Mouse (Mus musculus) testis, postnatal 10 days (tissue): ENCODE results near the gene Faim2.

Experiments
- DNase-seq: peaks from one replicate; pipeline ENCODE4 v3.0.0; 2021; ENCODE audit warnings: low spot score

Gene Faim2

DNA sequence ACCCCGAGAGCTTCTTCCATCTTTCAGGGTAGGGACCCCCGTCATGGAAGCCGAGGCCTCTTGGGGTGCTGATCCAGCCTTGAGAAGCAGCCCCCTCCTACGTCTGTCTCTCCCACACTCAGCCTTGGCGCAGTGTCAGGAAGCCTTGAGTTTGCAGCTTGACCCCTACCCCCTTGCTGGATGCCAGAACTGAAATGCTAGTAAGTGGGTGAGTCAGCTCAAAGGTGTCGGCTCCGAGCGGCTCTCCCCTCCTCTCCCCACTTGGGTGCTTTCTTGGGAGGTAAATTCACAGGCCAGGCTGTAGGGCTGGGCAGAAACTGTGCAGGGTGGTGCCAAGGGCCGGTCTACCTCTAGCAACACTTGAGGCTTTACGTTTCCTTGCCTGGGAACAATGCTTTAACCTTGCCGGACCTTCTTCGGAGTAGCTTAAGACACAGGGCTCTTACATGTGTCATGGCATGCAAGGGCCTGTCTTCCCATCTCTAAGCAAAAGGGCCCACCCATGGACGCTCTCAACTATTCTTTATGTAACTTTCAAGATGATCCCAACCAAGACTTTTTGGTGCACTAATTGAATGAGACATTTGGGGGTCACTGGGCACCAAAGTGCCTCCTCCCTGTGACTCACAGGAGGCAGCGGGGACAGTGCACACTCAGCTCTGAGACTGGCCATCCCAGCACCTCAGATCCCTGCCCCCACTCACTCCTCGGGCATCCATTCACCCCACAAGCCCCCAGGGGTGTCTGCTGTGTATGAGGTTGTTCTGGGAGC, 22.5 kb downstream of the Faim2 start:
- peak; percentile 74 for DNase-seq

GRCm38 (mm10) chr15:99503256-99503655, 24.7 kb downstream of the Faim2 start:
- no peak for DNase-seq

DNA sequence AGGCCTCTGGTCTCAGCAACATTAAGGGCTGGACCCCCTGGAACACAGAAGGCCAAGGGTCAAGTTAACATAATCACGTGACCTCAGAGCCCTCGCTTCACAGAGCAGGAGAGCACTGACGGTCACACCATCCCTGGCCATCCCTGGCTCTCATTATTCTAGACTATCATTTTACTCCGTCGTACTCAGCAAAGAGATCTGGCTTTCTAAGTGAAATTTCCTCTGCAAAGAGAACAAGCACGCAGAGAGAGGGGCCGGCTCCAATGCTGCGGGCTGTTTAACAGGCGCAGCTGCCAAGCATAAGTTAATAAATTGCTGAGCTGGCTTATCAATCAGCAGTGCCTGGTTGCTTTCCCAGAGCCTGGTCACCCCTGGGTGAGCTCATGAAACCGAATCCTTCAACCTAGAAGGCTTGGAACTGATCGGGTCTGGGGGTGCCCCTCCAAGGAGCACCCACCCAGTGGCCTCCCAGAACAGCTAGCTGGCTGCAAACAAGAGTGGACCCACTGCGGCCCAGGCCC, 25.6 kb downstream of the Faim2 start:
- no peak for DNase-seq

DNA sequence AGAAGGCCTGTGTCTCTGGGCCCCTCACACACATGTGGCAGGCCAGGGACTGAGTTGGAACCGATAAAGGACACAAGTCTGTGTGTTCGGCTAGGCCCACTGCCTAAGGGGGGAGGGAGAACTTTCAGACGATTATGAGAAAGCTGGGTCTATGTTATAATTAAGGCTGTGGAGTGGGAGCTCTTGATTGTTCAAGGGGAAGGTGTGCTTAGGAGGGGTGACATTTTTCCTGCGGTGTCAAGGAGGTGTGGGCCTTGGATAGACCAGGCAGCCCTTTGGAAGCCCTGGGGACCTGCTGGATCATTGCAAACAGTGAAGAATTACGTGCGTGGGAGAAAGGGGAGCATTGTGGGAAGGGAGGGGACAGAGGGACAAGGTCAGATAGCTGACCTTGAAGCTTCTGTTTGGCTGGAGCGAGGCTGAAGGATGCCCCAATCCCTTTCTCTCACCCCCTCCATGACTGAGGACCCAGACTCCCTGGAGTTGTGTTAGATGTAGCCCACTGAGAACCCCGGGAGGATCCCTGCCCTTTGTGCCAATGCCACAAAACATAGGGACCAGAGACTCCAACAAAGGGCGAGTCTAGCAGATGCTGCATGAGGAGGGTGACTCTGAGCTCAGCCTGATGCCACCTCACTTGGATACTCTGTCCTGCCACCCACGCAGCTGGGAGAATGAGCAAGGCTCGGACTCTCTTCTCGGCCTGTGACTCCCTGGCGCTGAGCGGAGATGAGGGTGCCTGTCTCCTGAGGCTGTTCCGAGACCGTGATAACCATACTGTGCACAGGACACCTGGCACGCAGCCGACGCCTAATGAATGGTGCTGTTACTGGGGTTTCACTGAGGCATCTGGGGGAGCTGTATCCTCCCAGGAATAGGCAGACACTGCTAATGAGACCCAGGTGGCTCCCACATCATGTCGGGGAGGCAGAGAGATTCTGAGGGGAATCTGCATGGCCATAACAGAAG, 26.4 kb downstream of the Faim2 start:
- DNase-seq, result peak; percentile 87

DNA sequence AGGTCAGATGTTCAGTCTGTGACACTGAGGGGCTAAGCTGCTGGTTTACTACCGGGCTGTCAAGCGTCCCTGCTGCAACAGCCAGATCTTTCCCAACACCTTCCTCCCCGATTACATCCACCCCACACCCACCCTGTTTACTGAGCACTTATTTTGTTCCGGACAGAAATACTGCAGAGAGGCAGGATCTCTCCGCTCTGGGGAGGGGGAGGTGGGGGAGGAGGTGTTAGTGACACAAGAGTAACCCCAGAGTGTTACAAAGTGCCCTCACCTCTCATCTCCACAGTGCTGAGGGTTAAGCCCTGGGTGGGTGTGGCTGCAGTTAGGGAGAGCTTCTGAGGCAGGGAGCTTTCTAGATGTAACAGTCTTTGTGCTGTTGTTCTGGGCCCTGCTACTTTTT, 27.6 kb downstream of the Faim2 start:
- DNase-seq, result no peak

- no peak for DNase-seq
Measured at GRCm38 (mm10) chr15:99499726-99500125, 28.2 kb downstream of the Faim2 start.

DNA sequence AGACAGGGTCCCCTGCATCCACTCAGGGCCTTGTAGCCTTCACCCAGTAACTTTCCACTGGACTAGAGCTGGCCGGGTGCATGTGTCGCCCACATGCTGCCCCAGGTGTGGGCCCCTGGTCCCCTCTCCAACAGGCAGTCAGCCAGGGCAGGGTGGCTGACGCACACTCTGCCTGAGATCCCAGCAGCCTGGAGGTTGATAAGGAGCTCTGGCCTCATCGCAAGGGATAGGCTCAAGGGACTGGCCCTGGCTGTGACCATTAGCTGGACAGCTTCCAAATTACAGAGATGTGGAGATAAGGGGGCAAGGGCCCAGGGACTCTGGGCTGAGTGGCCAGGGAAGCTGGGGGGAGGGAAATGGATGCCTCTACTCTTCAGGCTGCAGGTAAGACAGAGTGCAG, 29.2 kb downstream of the Faim2 start:
- DNase-seq, result no peak

- no peak for DNase-seq
Measured at GRCm38 (mm10) chr15:99498356-99498755, 29.6 kb downstream of the Faim2 start.

DNA sequence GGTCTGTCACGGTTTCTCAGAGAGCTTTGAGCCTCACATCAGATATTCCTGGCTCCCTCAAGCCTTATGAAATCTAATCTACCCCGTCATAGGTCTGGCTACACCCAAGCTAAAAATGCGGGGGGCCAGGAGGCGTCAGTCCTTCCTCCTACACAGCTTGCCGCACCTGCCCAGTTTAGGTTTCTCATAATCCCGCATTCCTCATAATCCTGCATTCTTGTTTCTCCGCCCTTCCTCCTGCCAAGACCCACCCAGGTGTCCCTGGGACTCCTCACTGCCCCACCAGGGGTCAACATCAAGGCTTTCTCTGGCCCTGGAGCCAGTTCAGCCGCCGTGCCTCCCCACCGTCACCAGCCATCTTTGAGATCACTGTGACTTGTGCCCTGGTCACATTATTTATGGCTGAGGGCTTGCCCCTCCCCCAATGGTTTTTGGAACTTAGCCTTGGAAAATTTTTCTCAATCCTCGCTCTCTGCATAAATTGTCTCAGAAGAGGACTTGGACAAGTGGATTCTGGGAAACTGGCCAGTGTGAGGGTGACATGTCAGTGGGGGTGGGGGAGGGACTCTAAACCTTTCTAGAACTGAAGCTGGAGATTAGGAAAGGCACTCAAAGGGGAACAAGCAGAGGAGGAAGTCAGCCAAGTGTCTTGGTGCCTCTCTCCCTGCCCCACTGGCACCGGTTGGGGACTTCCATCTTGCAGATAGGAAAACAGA, 30.3 kb downstream of the Faim2 start:
- DNase-seq, result peak; percentile 71

- DNase-seq, result peak; percentile 67
Measured at GRCm38 (mm10) chr15:99497061-99497460, 30.9 kb downstream of the Faim2 start.

DNA sequence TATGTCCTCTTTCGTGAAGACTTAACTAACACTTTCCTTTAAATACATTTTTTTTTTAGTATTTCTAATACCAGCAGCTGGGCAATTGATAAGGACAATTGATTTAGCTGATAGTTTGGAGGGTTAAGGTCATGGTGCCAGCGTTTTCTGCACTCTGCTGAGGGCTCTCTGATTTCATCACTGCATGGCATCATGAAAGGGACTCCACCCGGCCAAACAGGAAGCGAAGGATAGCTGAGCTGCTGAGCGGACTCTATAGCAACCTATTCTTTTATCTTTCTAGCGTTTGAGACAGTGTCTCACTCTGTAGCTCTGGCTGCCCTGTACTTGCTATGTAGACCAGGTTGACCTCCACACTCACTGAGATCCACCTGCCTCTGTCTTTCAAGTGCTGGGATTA, 43.2 kb downstream of the Faim2 start:
- DNase-seq, result no peak

- no peak for DNase-seq
Measured at GRCm38 (mm10) chr15:99475814-99476213, 52.2 kb downstream of the Faim2 start.

- peak; percentile 93 for DNase-seq
Measured at GRCm38 (mm10) chr15:99474576-99474926, 53.4 kb downstream of the Faim2 start, which contains the start of gene Bcdin3d. TSS of gene Bcdin3d (minus strand) at chr15:99474730.

DNA sequence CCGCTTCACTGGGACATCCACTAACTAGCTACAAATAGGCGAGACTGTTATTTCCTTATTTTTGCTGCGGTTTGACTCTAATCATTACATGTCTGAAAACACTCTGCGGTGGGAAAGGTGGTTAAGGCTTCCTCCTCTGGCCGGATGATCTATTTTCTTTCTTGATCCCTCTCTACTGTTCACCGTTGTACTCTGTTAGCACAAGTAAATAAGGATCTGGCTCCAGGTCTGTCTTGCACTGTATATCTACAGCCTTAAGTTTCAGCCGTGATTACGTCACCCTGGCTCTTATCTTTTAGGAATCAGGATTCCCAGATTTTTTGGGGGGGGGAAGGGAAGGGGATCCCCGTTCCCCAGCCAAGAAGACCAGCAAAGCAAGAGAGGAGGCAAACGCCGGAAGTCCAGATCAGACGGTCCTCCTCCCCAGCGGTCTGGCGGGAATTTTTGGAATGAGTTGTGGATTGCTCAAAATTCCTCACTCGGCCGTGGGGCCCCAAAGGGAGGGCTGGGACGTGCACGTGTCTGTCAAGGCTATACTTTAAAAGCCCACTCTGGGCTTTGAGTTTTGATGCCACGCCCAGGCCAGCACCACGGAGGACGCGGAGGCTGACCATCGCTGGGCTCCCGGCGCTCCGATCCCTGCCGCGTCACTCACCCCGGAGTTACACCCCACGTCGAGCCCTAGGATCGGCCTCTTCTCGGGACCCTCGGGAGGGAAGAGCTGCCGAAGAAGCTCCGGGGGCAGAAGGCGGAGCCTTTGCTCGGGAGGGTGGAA, 54.0 kb downstream of the Faim2 start:
- peak; percentile 74 for DNase-seq

- DNase-seq, result no peak
Measured at GRCm38 (mm10) chr15:99472972-99473371, 55.0 kb downstream of the Faim2 start.

- no peak for DNase-seq
Measured at GRCm38 (mm10) chr15:99471677-99472063, 56.3 kb downstream of the Faim2 start.

DNA sequence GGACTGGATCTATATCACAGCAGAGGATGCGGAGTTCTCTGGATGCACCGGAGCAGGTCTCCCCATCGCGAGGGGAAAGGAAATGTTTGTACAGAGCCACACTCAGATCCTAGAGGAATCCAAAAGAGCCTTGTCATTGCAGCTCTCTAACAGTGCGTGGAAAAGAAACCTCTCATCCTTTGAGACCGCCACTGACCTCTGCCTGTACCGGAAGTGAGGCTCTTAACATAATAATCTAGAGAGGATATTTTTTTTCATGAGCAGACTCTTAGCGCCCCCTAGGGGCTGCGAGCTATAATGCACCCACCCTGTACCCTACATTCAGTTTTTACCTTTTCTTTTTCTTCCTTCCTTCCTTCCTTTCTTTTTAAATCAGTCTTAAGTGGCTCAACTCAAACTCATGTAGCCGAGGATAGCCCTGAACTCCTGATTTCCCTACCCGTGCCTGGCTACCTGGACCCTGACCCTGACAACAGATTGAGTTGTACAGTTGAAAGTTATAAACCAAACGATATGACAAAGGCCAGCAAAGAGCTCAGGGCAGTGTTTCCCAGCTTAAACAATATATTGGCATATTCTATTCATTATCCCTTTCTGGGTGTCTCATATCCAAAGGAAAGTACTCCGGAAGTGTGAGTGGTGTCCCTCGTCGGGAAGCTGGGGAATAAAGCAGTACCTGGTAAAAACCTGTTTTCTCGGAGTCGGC, 56.8 kb downstream of the Faim2 start:
- peak; percentile 78 for DNase-seq

- no peak for DNase-seq
Measured at GRCm38 (mm10) chr15:99470224-99470761, 57.7 kb downstream of the Faim2 start.

DNA sequence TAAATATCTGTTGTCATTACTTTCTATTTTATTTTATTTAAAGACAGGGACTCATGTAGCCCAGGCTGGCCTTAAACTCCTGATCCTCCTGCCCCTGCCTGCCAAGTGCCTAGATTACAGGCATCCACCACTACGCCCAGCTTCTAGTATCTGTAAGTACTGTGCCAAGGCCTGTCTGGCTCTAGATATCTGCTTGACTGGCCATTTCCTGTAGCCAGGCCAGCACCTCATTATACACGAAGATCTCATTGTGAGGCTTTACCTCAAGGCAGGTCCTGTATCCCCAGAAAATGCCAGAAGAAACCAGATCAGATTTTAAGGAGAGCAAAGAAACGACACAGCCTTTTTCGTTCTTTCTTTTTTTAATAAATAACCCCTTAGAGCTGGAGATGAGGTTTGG, 58.2 kb downstream of the Faim2 start:
- DNase-seq, result no peak

- peak; percentile 92 for DNase-seq
Measured at GRCm38 (mm10) chr15:99469067-99469466, 58.9 kb downstream of the Faim2 start.
